Mouse (Mus musculus): ENCODE data around the gene Zfp57. TPM values are rescaled to one million over a fixed set of nuclear protein-coding genes. Genes with fewer than 3 reads are reported as not detected.
"Not testable (repeated sequence)": the region's sequence is repeated elsewhere in the genome, so short reads cannot be mapped to it uniquely, and the experiment has no call there.

The Zfp57 gene
- polyA plus RNA-seq, 1 experiment from 2014 or later, result 326 TPM

DNA sequence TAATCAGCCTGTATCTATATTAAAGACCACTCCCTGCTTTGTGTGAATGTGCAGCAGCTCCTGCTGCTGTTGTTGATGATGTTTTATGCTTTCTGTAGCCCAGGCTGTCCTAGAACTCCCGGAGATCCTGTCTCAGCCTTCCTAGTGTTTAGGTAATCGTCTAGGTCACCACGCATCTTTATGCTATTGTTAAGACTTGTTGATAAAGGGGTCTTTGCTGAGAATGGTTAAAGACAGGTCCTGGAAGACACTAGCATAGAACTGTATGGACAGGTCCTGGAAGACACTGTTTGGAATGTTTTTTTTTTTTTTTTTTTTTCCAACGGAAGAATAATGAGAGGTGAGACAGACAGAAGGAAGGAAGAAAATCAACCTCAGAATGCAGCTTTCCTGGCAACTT is 2.4 kb downstream of the Zfp57 start:
- H3K27ac ChIP-seq (ENCODE audit: low read depth, low read length), result peak overlapping the region; percentile 94
- peak overlapping the region; percentile 61 for H3K4me2 ChIP-seq (ENCODE audit: low read depth, low read length)
- peak overlapping the region; percentile 86 for H3K4me3 ChIP-seq (ENCODE audit: low read depth, low read length)
- H3K9me3 ChIP-seq (ENCODE audit: control insufficient read depth, low read length), result no peaks in the 10 kb centered on the region
- H3K4me1 ChIP-seq (ENCODE audit: control insufficient read depth, insufficient read depth, low read length), result 0 out of 2 replicates have a peak, but pooled peaks cover 4% of the 10 kb centered on the region
- no peaks in the 10 kb centered on the region for H3K27me3 ChIP-seq (ENCODE audit: control insufficient read depth, insufficient read depth, low read length)
- WGBS, result 25% methylated on average over 4 of the region's 4 CpGs
- peak overlapping the region; percentile 96 for H3K9ac ChIP-seq (replicated peaks; ENCODE audit: low read depth, low read length)
- H3K36me3 ChIP-seq (ENCODE audit: control insufficient read depth, insufficient read depth, low read length), result peaks cover 21% of the 10 kb centered on the region
- ATAC-seq (ENCODE audit: low read depth), result peak; percentile 33

DNA sequence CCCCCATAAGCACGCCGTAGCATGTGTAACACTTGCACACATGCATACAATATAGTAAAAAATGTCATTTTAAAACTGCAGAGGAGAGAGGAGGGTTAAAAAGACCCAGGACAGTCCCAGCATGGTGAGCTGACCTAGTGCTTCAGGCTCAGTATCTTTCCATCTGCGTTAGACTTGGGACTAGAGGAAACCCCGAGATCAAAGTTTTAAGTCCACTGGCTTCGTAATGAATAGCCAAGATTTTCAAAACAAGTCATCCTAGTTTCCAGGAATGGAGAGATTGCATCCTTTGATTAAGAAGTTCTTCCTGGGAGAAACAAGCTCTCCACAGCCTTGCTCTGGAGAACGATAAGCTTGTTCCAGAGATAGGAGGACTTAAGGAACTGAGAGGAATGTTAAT is 7.2 kb downstream of the Zfp57 start:
- Histone ChIP-seq H3K9me3 (ENCODE audit: control insufficient read depth, low read length) (no peaks in the 10 kb centered on the region), H3K4me1 (ENCODE audit: control insufficient read depth, insufficient read depth, low read length) (0 out of 2 replicates have a peak, but pooled peaks cover 4% of the 10 kb centered on the region), H3K9ac (replicated peaks; ENCODE audit: low read depth, low read length) (no peak overlapping the region), H3K4me2 (ENCODE audit: low read depth, low read length) (no peak overlapping the region), H3K27ac (ENCODE audit: low read depth, low read length) (no peak overlapping the region), H3K4me3 (ENCODE audit: low read depth, low read length) (no peak overlapping the region), H3K36me3 (ENCODE audit: control insufficient read depth, insufficient read depth, low read length) (peaks cover 43% of the 10 kb centered on the region), H3K27me3 (ENCODE audit: control insufficient read depth, insufficient read depth, low read length) (no peaks in the 10 kb centered on the region)
- no peak for ATAC-seq (ENCODE audit: low read depth)
- 98% methylated on average over 6 of the region's 6 CpGs for WGBS

- Histone ChIP-seq H3K9me3 (ENCODE audit: control insufficient read depth, low read length) (no peaks in the 10 kb centered on the region), H3K4me1 (ENCODE audit: control insufficient read depth, insufficient read depth, low read length) (no peaks in the 10 kb centered on the region), H3K27ac (ENCODE audit: low read depth, low read length) (no peak overlapping the region), H3K27me3 (ENCODE audit: control insufficient read depth, insufficient read depth, low read length) (no peaks in the 10 kb centered on the region), H3K4me2 (ENCODE audit: low read depth, low read length) (no peak overlapping the region), H3K36me3 (ENCODE audit: control insufficient read depth, insufficient read depth, low read length) (peaks cover 43% of the 10 kb centered on the region), H3K9ac (replicated peaks; ENCODE audit: low read depth, low read length) (no peak overlapping the region), H3K4me3 (ENCODE audit: low read depth, low read length) (no peak overlapping the region)
- ATAC-seq (ENCODE audit: low read depth), result no peak
- WGBS, result 94% methylated on average over 17 of the region's 17 CpGs
Observed at GRCm38 (mm10) chr17:37009460-37010042, 8.6 kb downstream of the Zfp57 start.

DNA sequence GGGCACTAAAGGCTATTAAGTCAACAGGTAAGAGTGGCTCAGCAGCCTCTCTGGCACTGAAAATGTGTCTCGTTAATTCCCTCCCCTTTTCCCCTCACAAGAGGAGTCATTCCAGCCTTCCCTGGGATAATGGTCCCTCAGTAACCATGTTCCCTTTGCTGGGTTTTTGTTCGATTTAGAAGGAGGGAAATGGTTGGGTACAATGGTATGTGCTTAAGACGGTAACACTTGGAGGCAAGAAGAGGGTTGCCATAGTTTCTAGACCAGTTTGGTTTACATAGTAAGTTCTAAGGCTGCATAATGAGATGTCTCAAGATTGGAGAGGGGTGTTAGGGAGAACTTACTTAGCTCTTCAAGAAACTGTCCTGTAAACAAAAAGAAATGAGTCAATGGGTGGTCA is 10.8 kb downstream of the Zfp57 start:
- H3K27me3 ChIP-seq (ENCODE audit: control insufficient read depth, insufficient read depth, low read length), result no peaks in the 10 kb centered on the region
- H3K9me3 ChIP-seq (ENCODE audit: control insufficient read depth, low read length), result no peaks in the 10 kb centered on the region
- H3K9ac ChIP-seq (replicated peaks; ENCODE audit: low read depth, low read length), result no peak overlapping the region
- ATAC-seq (ENCODE audit: low read depth), result no peak
- no peaks in the 10 kb centered on the region for H3K4me1 ChIP-seq (ENCODE audit: control insufficient read depth, insufficient read depth, low read length)
- no peak overlapping the region for H3K4me2 ChIP-seq (ENCODE audit: low read depth, low read length)
- 87% methylated on average over 3 of the region's 3 CpGs for WGBS
- H3K4me3 ChIP-seq (ENCODE audit: low read depth, low read length), result no peak overlapping the region
- H3K36me3 ChIP-seq (ENCODE audit: control insufficient read depth, insufficient read depth, low read length), result peaks cover 31% of the 10 kb centered on the region
- H3K27ac ChIP-seq (ENCODE audit: low read depth, low read length), result no peak overlapping the region

DNA sequence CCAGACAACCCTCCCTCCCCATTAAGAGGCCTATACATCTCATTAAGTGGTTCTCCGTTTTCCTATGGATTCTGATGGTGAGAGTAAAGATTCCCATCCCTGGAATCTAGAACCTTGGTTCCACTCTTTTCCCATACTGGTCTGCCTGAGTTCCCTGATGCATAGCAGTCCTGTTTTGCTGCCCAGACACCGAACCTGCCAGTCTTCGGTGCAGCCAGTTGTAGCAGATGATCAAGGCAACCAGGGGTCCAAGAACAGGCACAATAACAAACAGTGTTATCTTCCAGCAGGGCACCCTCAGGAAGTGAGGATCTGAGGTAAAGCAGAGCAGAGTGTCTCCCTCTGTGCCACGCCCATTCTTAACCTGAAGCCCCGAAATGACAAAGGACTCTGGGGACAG is 11.2 kb downstream of the Zfp57 start:
- Histone ChIP-seq H3K4me1 (ENCODE audit: control insufficient read depth, insufficient read depth, low read length) (no peaks in the 10 kb centered on the region), H3K27ac (ENCODE audit: low read depth, low read length) (no peak overlapping the region), H3K4me3 (ENCODE audit: low read depth, low read length) (no peak overlapping the region), H3K4me2 (ENCODE audit: low read depth, low read length) (no peak overlapping the region), H3K27me3 (ENCODE audit: control insufficient read depth, insufficient read depth, low read length) (no peaks in the 10 kb centered on the region), H3K9ac (replicated peaks; ENCODE audit: low read depth, low read length) (no peak overlapping the region), H3K36me3 (ENCODE audit: control insufficient read depth, insufficient read depth, low read length) (peaks cover 26% of the 10 kb centered on the region), H3K9me3 (ENCODE audit: control insufficient read depth, low read length) (no peaks in the 10 kb centered on the region)
- 78% methylated on average over 5 of the region's 5 CpGs for WGBS
- no peak for ATAC-seq (ENCODE audit: low read depth)

DNA sequence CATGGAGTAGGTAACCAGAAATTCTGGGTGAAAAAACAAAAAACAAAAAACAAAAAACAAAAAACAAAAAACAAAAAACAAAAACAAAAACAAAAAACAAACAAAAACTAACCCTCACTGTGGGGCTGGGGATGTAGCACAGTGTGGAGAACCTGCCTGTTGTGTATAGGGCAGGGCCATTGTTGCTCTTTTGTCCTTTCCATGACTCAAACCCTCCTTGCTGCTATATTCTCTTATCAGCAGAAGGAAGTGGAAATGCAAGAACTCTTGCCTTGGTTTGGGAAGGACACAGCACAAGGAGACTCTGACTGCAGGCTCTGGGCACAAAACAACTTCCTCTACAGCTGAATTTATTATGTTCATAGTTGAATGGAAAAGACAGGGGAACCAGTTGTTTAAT is 15.4 kb downstream of the Zfp57 start:
- H3K4me1 ChIP-seq (ENCODE audit: control insufficient read depth, insufficient read depth, low read length), result no peaks in the 10 kb centered on the region
- H3K27me3 ChIP-seq (ENCODE audit: control insufficient read depth, insufficient read depth, low read length), result no peaks in the 10 kb centered on the region
- peaks cover 2% of the 10 kb centered on the region; the same call in 1 of the 2 replicates for H3K36me3 ChIP-seq (ENCODE audit: control insufficient read depth, insufficient read depth, low read length)
- no peak overlapping the region for H3K4me2 ChIP-seq (ENCODE audit: low read depth, low read length)
- ATAC-seq (ENCODE audit: low read depth), result no peak
- H3K9ac ChIP-seq (replicated peaks; ENCODE audit: low read depth, low read length), result no peak overlapping the region
- no peak overlapping the region for H3K4me3 ChIP-seq (ENCODE audit: low read depth, low read length)
- no peak overlapping the region for H3K27ac ChIP-seq (ENCODE audit: low read depth, low read length)
- H3K9me3 ChIP-seq (ENCODE audit: control insufficient read depth, low read length), result no peaks in the 10 kb centered on the region

DNA sequence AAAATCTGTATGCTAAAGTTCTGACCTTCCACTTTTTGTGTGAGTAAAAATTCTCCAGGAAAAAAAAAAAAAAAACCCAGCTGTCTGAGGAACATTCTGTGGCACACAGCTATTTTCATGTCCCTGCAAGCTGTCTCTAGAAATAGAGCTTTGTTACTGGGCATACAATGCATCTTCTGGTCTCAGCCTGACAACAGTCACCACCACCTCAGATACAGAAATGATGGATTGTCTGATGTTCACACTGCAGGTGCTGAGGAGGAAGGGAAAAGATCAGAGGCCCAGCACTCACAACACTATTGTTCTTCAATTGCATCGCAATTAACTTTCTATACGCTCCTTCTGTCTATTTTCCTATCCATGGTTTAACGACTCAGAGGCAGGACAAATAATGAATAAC is 17.4 kb downstream of the Zfp57 start:
- H3K4me2 ChIP-seq (ENCODE audit: low read depth, low read length), result no peak overlapping the region
- no peak overlapping the region for H3K9ac ChIP-seq (replicated peaks; ENCODE audit: low read depth, low read length)
- H3K4me1 ChIP-seq (ENCODE audit: control insufficient read depth, insufficient read depth, low read length), result no peaks in the 10 kb centered on the region
- ATAC-seq (ENCODE audit: low read depth), result no peak
- no peaks in the 10 kb centered on the region for H3K9me3 ChIP-seq (ENCODE audit: control insufficient read depth, low read length)
- H3K27ac ChIP-seq (ENCODE audit: low read depth, low read length), result no peak overlapping the region
- WGBS, result 61% methylated on average over 3 of the region's 3 CpGs
- no peaks in the 10 kb centered on the region for H3K36me3 ChIP-seq (ENCODE audit: control insufficient read depth, insufficient read depth, low read length)
- H3K27me3 ChIP-seq (ENCODE audit: control insufficient read depth, insufficient read depth, low read length), result no peaks in the 10 kb centered on the region
- H3K4me3 ChIP-seq (ENCODE audit: low read depth, low read length), result no peak overlapping the region

GRCm38 (mm10) chr17:37019242-37019641 is 18.3 kb downstream of the Zfp57 start:
- H3K27ac ChIP-seq (ENCODE audit: low read depth, low read length); H3K27me3 ChIP-seq (ENCODE audit: control insufficient read depth, insufficient read depth, low read length); H3K4me1 ChIP-seq (ENCODE audit: control insufficient read depth, insufficient read depth, low read length); ATAC-seq (ENCODE audit: low read depth); H3K36me3 ChIP-seq (ENCODE audit: control insufficient read depth, insufficient read depth, low read length); H3K4me2 ChIP-seq (ENCODE audit: low read depth, low read length); H3K9ac ChIP-seq (replicated peaks; ENCODE audit: low read depth, low read length); H3K9me3 ChIP-seq (ENCODE audit: control insufficient read depth, low read length); H3K4me3 ChIP-seq (ENCODE audit: low read depth, low read length): not testable (repeated sequence)
- WGBS, result 93% methylated on average over 5 of the region's 5 CpGs

- Histone ChIP-seq H3K4me3 (ENCODE audit: low read depth, low read length) (no peak within 1 kb of the TSS), H3K27me3 (ENCODE audit: control insufficient read depth, insufficient read depth, low read length) (no peaks in the 10 kb centered on the region), H3K9me3 (ENCODE audit: control insufficient read depth, low read length) (no peaks in the 10 kb centered on the region), H3K36me3 (ENCODE audit: control insufficient read depth, insufficient read depth, low read length) (no peaks in the 10 kb centered on the region), H3K9ac (replicated peaks; ENCODE audit: low read depth, low read length) (no peak within 1 kb of the TSS), H3K4me1 (ENCODE audit: control insufficient read depth, insufficient read depth, low read length) (no peaks in the 10 kb centered on the region), H3K27ac (ENCODE audit: low read depth, low read length) (no peak within 1 kb of the TSS), H3K4me2 (ENCODE audit: low read depth, low read length) (no peak within 1 kb of the TSS)
- ATAC-seq (ENCODE audit: low read depth), result no peak
- 70% methylated on average over 9 of the region's 9 CpGs for WGBS
Observed at GRCm38 (mm10) chr17:37022628-37023576, 21.9 kb downstream of the Zfp57 start, which contains the start of gene Mog. Mog (minus strand) TSS chr17:37023398.
